Mouse (Mus musculus): ENCODE data around the gene Cyp2w1.

DNA sequence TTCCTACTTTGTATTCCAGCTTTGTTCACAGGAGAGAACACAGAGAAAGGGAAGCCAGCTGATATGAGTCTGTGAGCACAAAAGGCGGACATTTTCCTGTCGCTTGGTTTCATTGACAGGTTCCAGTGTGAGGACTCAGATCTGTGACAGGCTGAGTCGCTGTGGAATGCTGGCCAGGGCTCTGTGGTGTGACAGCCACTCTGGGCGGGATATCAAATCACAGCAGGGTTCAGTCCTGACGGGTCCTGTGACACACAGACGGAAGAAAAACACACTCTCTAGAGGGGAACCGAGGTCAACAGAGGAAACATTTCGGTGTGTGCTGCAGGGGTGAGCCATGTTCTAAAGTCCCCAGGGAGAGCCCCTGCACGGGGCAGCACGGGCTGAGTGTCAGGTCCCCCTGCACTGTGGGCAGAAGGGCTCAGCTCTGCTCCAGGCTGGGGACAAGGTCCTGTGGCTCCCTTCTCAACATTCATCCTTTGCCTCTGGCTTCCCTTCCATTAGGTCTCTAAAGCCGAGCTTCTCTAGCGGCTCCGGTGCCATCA is 14.5 kb upstream of the Cyp2w1 start:
- TF ChIP-seq CTCF (IDR thresholded peaks at IDR 0.05) = no peak
- TF ChIP-seq POLR2A (IDR thresholded peaks at IDR 0.05; ENCODE audit: insufficient read depth, low read depth, low read length) = no peak

Measured in heart, adult 2 months (tissue).